Mouse (Mus musculus): ENCODE results near the gene Olfr1389.
A peak's percentile ranks its signal among the peaks of the same experiment; 100 is the strongest.
"Not testable (repeated sequence)": the region's sequence is repeated elsewhere in the genome, so short reads cannot be mapped to it uniquely, and the experiment has no call there.

The Olfr1389 gene

GRCm38 (mm10) chr11:49422767-49423166, at the start of gene Olfr1389:
Gene Olfr1389, plus strand, starts transcription at chr11:49423067.
- DNase-seq (ENCODE audit: low read depth, low spot score), result no peak

- no peak for DNase-seq (ENCODE audit: low read depth, low spot score)
Observed at GRCm38 (mm10) chr11:49383133-49383532, 39.7 kb upstream of the Olfr1389 start.

GRCm38 (mm10) chr11:49386118-49386517, 36.7 kb upstream of the Olfr1389 start:
- not testable (repeated sequence) for DNase-seq (ENCODE audit: low read depth, low spot score)

- DNase-seq (ENCODE audit: low read depth, low spot score), result not testable (repeated sequence)
Observed at GRCm38 (mm10) chr11:49392707-49393106, 30.2 kb upstream of the Olfr1389 start.

GRCm38 (mm10) chr11:49406784-49407183, 16.1 kb upstream of the Olfr1389 start:
- no peak for DNase-seq (ENCODE audit: low read depth, low spot score)

- DNase-seq (ENCODE audit: low read depth, low spot score), result peak; percentile 53
Observed at GRCm38 (mm10) chr11:49410540-49410939, 12.3 kb upstream of the Olfr1389 start.

GRCm38 (mm10) chr11:49425257-49425927, 2.5 kb downstream of the Olfr1389 start:
- no peak for DNase-seq (ENCODE audit: low read depth, low spot score)

GRCm38 (mm10) chr11:49429641-49430040, 6.8 kb downstream of the Olfr1389 start:
- no peak for DNase-seq (ENCODE audit: low read depth, low spot score)

- no peak for DNase-seq (ENCODE audit: low read depth, low spot score)
Observed at GRCm38 (mm10) chr11:49436411-49436810, 13.5 kb downstream of the Olfr1389 start, which contains the start of gene Olfr1388. Gene Olfr1388, plus strand, starts transcription at chr11:49436624.

GRCm38 (mm10) chr11:49455043-49455442, 32.2 kb downstream of the Olfr1389 start, which contains the start of gene Olfr1387:
Gene Olfr1387, plus strand, starts transcription at chr11:49455343.
- DNase-seq (ENCODE audit: low read depth, low spot score), result no peak

- not testable (repeated sequence) for DNase-seq (ENCODE audit: low read depth, low spot score)
Observed at GRCm38 (mm10) chr11:49464746-49465145, 41.9 kb downstream of the Olfr1389 start, which contains the start of gene Olfr1386. Gene Olfr1386, plus strand, starts transcription at chr11:49465046.
